Mouse (Mus musculus): ENCODE data around the gene AU041133. TPM values are rescaled to one million over a fixed set of nuclear protein-coding genes. Genes with fewer than 3 reads are reported as not detected.

The AU041133 gene
- 1 to 10 TPM; 7.4 to 9.2 TPM for total RNA-seq (2023)

GRCm38 (mm10) chr10:82127850-82128401 is at the start of gene AU041133:
TSS of gene AU041133 (plus strand) at chr10:82128013.

GRCm38 (mm10) chr10:82082728-82083621 is 44.8 kb upstream of the AU041133 start, which contains the start of gene BC024063:
TSS of gene BC024063 (plus strand) at chr10:82083353.

Other genes with a start within 250 kb of the AU041133 start
- 1 to 10 TPM; 2.4 to 2.9 TPM for gene Zfp781, start 197.5 kb upstream of the AU041133 start, total RNA-seq (2023)
- 1 to 10 TPM; 8.3 to 9.2 TPM for gene Zfp873, start 79.9 kb upstream of the AU041133 start, total RNA-seq (2023)
- 1 to 10 TPM; 6.5 to 7.0 TPM for gene BC024063, start 44.7 kb upstream of the AU041133 start, total RNA-seq (2023)
- 1 to 10 TPM; 5.2 to 5.4 TPM for gene Zfp938, start 113.3 kb downstream of the AU041133 start, total RNA-seq (2023)
- not detected for gene 4932415D10Rik, start 188.6 kb downstream of the AU041133 start, total RNA-seq (2023)
- gene Gm4924, start 226.2 kb downstream of the AU041133 start, total RNA-seq (2023): 1 to 10 TPM; 6.5 to 6.6 TPM